Mouse (Mus musculus) adrenal gland, adult 2 months (tissue): ENCODE measurements around the gene Gna14. TPM values are rescaled to one million over a fixed set of nuclear protein-coding genes. Genes with fewer than 3 reads are reported as not detected.

ENCODE experiments used
- DNase-seq: peaks from one replicate; pipeline ENCODE4 v3.0.0; 2021
- long read RNA-seq: library from polyadenylated mRNA; stranded (forward); transcript quantifications from one replicate; pipeline ENCODE4 v2.0.0, GENCODE M21; 2021
- polyA plus RNA-seq: library from polyadenylated mRNA; depleted of rRNA; stranded (reverse); fragments of >200 nt; gene quantifications from 2 replicates; pipeline ENCODE4 v1.2.3, GENCODE M21; 2012; rRNA removed
- total RNA-seq, 2 experiments: library from RNA; stranded (reverse); gene quantifications; 2 replicates each; pipeline ENCODE4 v1.2.3; 2021

Gna14 gene
- 10 to 100 TPM; 31.1 to 40.9 TPM for total RNA-seq
- polyA plus RNA-seq: 25.1 and 27.4 TPM in 2 replicates
- long read RNA-seq, transcript Gna14-201 (7 exons, 3,290 nt): major isoform, 34 of 37 reads
- long read RNA-seq, partial matches to known transcripts: 1 of 37 reads
- long read RNA-seq, other reads (novel, unspliced or antisense): 2 of 37 reads

GRCm38 (mm10) chr19:16435531-16436231 is at the start of gene Gna14:
TSS of gene Gna14 (plus strand) at chr19:16435762.
- DNase-seq: peak; percentile 82

GRCm38 (mm10) chr19:16386514-16386913 is 49.0 kb upstream of the Gna14 start:
- peak; percentile 62 for DNase-seq

GRCm38 (mm10) chr19:16390192-16390795 is 45.3 kb upstream of the Gna14 start:
- DNase-seq: no peak

- peak; percentile 63 for DNase-seq
These were observed 41.2 kb upstream of the Gna14 start for GRCm38 (mm10) chr19:16394381-16394780.

- DNase-seq: no peak
These were observed 32.5 kb upstream of the Gna14 start for GRCm38 (mm10) chr19:16403101-16403500.

GRCm38 (mm10) chr19:16407727-16408126 is 27.8 kb upstream of the Gna14 start:
- no peak for DNase-seq

GRCm38 (mm10) chr19:16411302-16411701 is 24.3 kb upstream of the Gna14 start:
- DNase-seq: no peak

- DNase-seq: no peak
These were observed 17.4 kb upstream of the Gna14 start for GRCm38 (mm10) chr19:16418086-16418663.

GRCm38 (mm10) chr19:16425596-16425995 is 10.0 kb upstream of the Gna14 start:
- peak; percentile 73 for DNase-seq

GRCm38 (mm10) chr19:16431368-16431767 is 4.2 kb upstream of the Gna14 start:
- DNase-seq: peak; percentile 54

GRCm38 (mm10) chr19:16434879-16435278 is 683 bp upstream of the Gna14 start:
- DNase-seq: peak; percentile 44

GRCm38 (mm10) chr19:16436335-16437169 is 990 bp downstream of the Gna14 start:
- peak; percentile 65 for DNase-seq

GRCm38 (mm10) chr19:16437170-16437483 is 1.6 kb downstream of the Gna14 start:
- DNase-seq: no peak

GRCm38 (mm10) chr19:16437906-16438305 is 2.3 kb downstream of the Gna14 start:
- DNase-seq: peak; percentile 59

- peak; percentile 80 for DNase-seq
These were observed 3.7 kb downstream of the Gna14 start for GRCm38 (mm10) chr19:16439278-16439677.

- no peak for DNase-seq
These were observed 4.3 kb downstream of the Gna14 start for GRCm38 (mm10) chr19:16439834-16440233.

- no peak for DNase-seq
These were observed 5.8 kb downstream of the Gna14 start for GRCm38 (mm10) chr19:16441329-16441728.

- no peak for DNase-seq
These were observed 7.8 kb downstream of the Gna14 start for GRCm38 (mm10) chr19:16443335-16443734.

- DNase-seq: no peak
These were observed 11.1 kb downstream of the Gna14 start for GRCm38 (mm10) chr19:16446612-16447011.

GRCm38 (mm10) chr19:16447832-16448621 is 12.5 kb downstream of the Gna14 start:
- DNase-seq: peak; percentile 78

- DNase-seq: no peak
These were observed 13.2 kb downstream of the Gna14 start for GRCm38 (mm10) chr19:16448796-16449195.
